Mouse (Mus musculus) ES-Bruce4 (cell line): Measurements from ENCODE around the gene Zfp74.

ENCODE experiments used
- CTCF ChIP-seq: IDR thresholded peaks from one replicate; pipeline ENCODE4 v1.8.1; 2011; ENCODE audit warnings: low read depth, low read length
- EP300 ChIP-seq: IDR thresholded peaks from 2 replicates; pipeline ENCODE4 v1.6.1; 2011; ENCODE audit warnings: low read depth, low read length; ENCODE audit not compliant: insufficient read depth
- POLR2A ChIP-seq: IDR thresholded peaks from one replicate; pipeline ENCODE4 v1.8.1; 2011; ENCODE audit warnings: low read length; ENCODE audit not compliant: insufficient read depth

GRCm38 (mm10) chr7:29953513-29954401 lies at the start of gene Zfp74:
- no peak for TF ChIP-seq POLR2A
- no peak for TF ChIP-seq CTCF
- no peak for TF ChIP-seq EP300
